10 mouse cellular contexts compared by ENCODE assay signal in genomic region chr5:123470784-123471400, GRCm38 (mm10). TPM values are rescaled to one million over a fixed set of nuclear protein-coding genes. Genes with fewer than 3 reads are reported as not detected.
DNase-seq lines count a peak whose midpoint lies in the region; ATAC-seq and TF ChIP-seq lines count a peak whose summit lies in the region.
"Had no signal": no experiment of that assay in that cellular context is flagged by ENCODE, and none has a peak within 500 bp of the region (broad histone marks: within the 10 kb centered on the region; RNA-seq: fewer than 3 reads in every experiment).

No protein-coding gene starts in this region.

- ATAC-seq in kidney, embryonic 14.5 days (ENCODE audit: low FRiP score, low TSS enrichment): no peak
- ATAC-seq in hindbrain, embryonic 16.5 days: no peak
- ATAC-seq in megakaryocyte progenitor cell, adult 5-6 weeks (replicated peaks; ENCODE audit: poor library complexity): peak; percentile 60

- H3K27me3 ChIP-seq in kidney, embryonic 14.5 days (ENCODE audit: control insufficient read depth, insufficient read depth, low read length): no peaks in the 10 kb centered on the region
- H3K27me3 ChIP-seq in hindbrain, embryonic 16.5 days (replicated peaks; ENCODE audit: control insufficient read depth, insufficient read depth, low read length): no peaks in the 10 kb centered on the region
- H3K27me3 ChIP-seq: hindbrain, embryonic 15.5 days had no signal

- no peak for DNase-seq in kidney, adult 9 months
- DNase-seq in left cerebral cortex, postnatal 4 days: no peak
- DNase-seq in adrenal gland, postnatal 4 days (ENCODE audit: low spot score in 2 of 2): no peak
- no peak for DNase-seq in gastrocnemius, adult 2 months
- DNase-seq: lung, postnatal 14 days had no signal

- no peaks in the 10 kb centered on the region for H3K9me3 ChIP-seq in kidney, embryonic 14.5 days (ENCODE audit: control insufficient read depth, low read length)
- H3K9me3 ChIP-seq in hindbrain, embryonic 16.5 days (ENCODE audit: control insufficient read depth, low read length): no peaks in the 10 kb centered on the region
- H3K9me3 ChIP-seq: hindbrain, embryonic 15.5 days had no signal

- peaks cover 5% of the 10 kb centered on the region; the same call in 1 of the 2 replicates for H3K4me1 ChIP-seq in kidney, embryonic 14.5 days (ENCODE audit: control insufficient read depth, insufficient read depth, low read length)
- no peaks in the 10 kb centered on the region for H3K4me1 ChIP-seq in bone marrow, adult 2 months (ENCODE audit: control insufficient read depth, insufficient read depth, low read length)
- no peaks in the 10 kb centered on the region for H3K4me1 ChIP-seq in hindbrain, embryonic 16.5 days (ENCODE audit: control insufficient read depth, insufficient read depth, low read depth, low read length)
- H3K4me1 ChIP-seq: hindbrain, embryonic 15.5 days had no signal

- no peak overlapping the region for H3K9ac ChIP-seq in kidney, embryonic 14.5 days (ENCODE audit: low read depth, low read length)
- no peak overlapping the region for H3K9ac ChIP-seq in hindbrain, embryonic 16.5 days (ENCODE audit: low read depth, low read length)
- H3K9ac ChIP-seq: hindbrain, embryonic 15.5 days had no signal

- 7% methylated on average over 10 of the region's 10 CpGs for WGBS in kidney, embryonic 14.5 days
- under 1% methylated on average over 10 of the region's 10 CpGs for WGBS in bone marrow, adult 2 months
- 75% methylated on average over 10 of the region's 10 CpGs for WGBS in hindbrain, embryonic 16.5 days

- no peak overlapping the region for H3K27ac ChIP-seq in kidney, embryonic 14.5 days (ENCODE audit: low read depth, low read length)
- no peak overlapping the region for H3K27ac ChIP-seq in bone marrow, adult 2 months (ENCODE audit: control insufficient read depth, insufficient read depth, low read depth, low read length, poor library complexity)
- no peak overlapping the region for H3K27ac ChIP-seq in hindbrain, embryonic 16.5 days (ENCODE audit: low read depth, low read length)
- H3K27ac ChIP-seq in gastrocnemius, adult 2 months: no peak overlapping the region
- H3K27ac ChIP-seq: hindbrain, embryonic 15.5 days had no signal

- no peaks in the 10 kb centered on the region for H3K36me3 ChIP-seq in kidney, embryonic 14.5 days (ENCODE audit: control insufficient read depth, insufficient read depth, low read length)
- no peaks in the 10 kb centered on the region for H3K36me3 ChIP-seq in hindbrain, embryonic 16.5 days (ENCODE audit: control insufficient read depth, insufficient read depth, low read length)
- H3K36me3 ChIP-seq: hindbrain, embryonic 15.5 days had no signal

- TF ChIP-seq CTCF in bone marrow, adult 2 months (IDR thresholded peaks at IDR 0.05; ENCODE audit: control insufficient read depth, insufficient read depth, low read length): no peak
- no peak for TF ChIP-seq CTCF in gastrocnemius, adult 2 months (IDR thresholded peaks at IDR 0.05)

- TF ChIP-seq POLR2A in bone marrow, adult 2 months (IDR thresholded peaks at IDR 0.05; ENCODE audit: borderline replicate concordance, control insufficient read depth, low read depth, low read length): no peak

- H3K4me3 ChIP-seq in kidney, embryonic 14.5 days (ENCODE audit: low read length): no peak overlapping the region; the same call in 1 of the 2 replicates
- H3K4me3 ChIP-seq in bone marrow, adult 2 months (replicated peaks; ENCODE audit: control insufficient read depth, low read depth, low read length): peak overlapping the region; percentile 2
- no peak overlapping the region for H3K4me3 ChIP-seq in hindbrain, embryonic 16.5 days (ENCODE audit: low read length)
- H3K4me3 ChIP-seq in gastrocnemius, adult 2 months: no peak overlapping the region
- H3K4me3 ChIP-seq: hindbrain, embryonic 15.5 days had no signal

- intact Hi-C loops in left cerebral cortex, postnatal 4 days (cut with DNase I): no loop called here
- intact Hi-C loops in gastrocnemius, adult 2 months (cut with DNase I): no loop called here

- H3K4me2 ChIP-seq in kidney, embryonic 14.5 days (replicated peaks; ENCODE audit: low read depth, low read length): peak overlapping the region; percentile 33
- H3K4me2 ChIP-seq in hindbrain, embryonic 16.5 days (ENCODE audit: low read length): peak overlapping the region; percentile 4; the same call in 1 of the 2 replicates
- H3K4me2 ChIP-seq: hindbrain, embryonic 15.5 days had no signal

RNA-seq across cellular contexts. Expression of gene Lrrc43, which starts 18.2 kb away (rescaled TPM):
- polyA plus RNA-seq in kidney, embryonic 14.5 days (2014; fragmentation: Nextera tagmentation; extraction: Ambion mirVana): not detected in 2 replicates
- polyA plus RNA-seq in bone marrow, adult 2 months (2011; ENCODE audit: insufficient read depth, insufficient read length, low replicate concordance, missing spikeins): not detected in 2 replicates
- 0.60 and 0.74 TPM in 2 replicates for polyA plus RNA-seq in hindbrain, embryonic 16.5 days (2015; fragmentation: Nextera tagmentation; extraction: Ambion mirVana)
- total RNA-seq in megakaryocyte progenitor cell, adult 5-6 weeks (2015): not detected in 2 replicates
- not detected in 2 replicates for total RNA-seq in megakaryocyte progenitor cell, adult 5-6 weeks (2017)
- total RNA-seq in left cerebral cortex, postnatal 4 days (2021): 1 to 10 TPM; 1.3 to 1.7 TPM
- not detected for total RNA-seq in adrenal gland, postnatal 4 days (2021)
- not detected for total RNA-seq in gastrocnemius, adult 2 months (2021)

RNA-seq across cellular contexts. Expression of gene Il31, which starts 18.4 kb away (rescaled TPM):
- polyA plus RNA-seq in kidney, embryonic 14.5 days (2014; fragmentation: Nextera tagmentation; extraction: Ambion mirVana): not detected in 2 replicates
- polyA plus RNA-seq in bone marrow, adult 2 months (2011; ENCODE audit: insufficient read depth, insufficient read length, low replicate concordance, missing spikeins): 1.8 TPM in 1 of 2 replicates, not detected in the other
- not detected in 2 replicates for polyA plus RNA-seq in hindbrain, embryonic 16.5 days (2015; fragmentation: Nextera tagmentation; extraction: Ambion mirVana)
- total RNA-seq in megakaryocyte progenitor cell, adult 5-6 weeks (2015): not detected in 2 replicates
- not detected in 2 replicates for total RNA-seq in megakaryocyte progenitor cell, adult 5-6 weeks (2017)
- not detected for total RNA-seq in left cerebral cortex, postnatal 4 days (2021)
- not detected for total RNA-seq in adrenal gland, postnatal 4 days (2021)
- total RNA-seq in gastrocnemius, adult 2 months (2021): not detected
- polyA plus RNA-seq: hindbrain, embryonic 15.5 days had no signal

RNA-seq across cellular contexts. Expression of gene B3gnt4, which starts 39.4 kb away (rescaled TPM):
- polyA plus RNA-seq in kidney, embryonic 14.5 days (2014; fragmentation: Nextera tagmentation; extraction: Ambion mirVana): 1.0 TPM in 1 of 2 replicates, not detected in the other
- not detected in 2 replicates for polyA plus RNA-seq in bone marrow, adult 2 months (2011; ENCODE audit: insufficient read depth, insufficient read length, low replicate concordance, missing spikeins)
- 0.91 and 0.94 TPM in 2 replicates for polyA plus RNA-seq in hindbrain, embryonic 16.5 days (2015; fragmentation: Nextera tagmentation; extraction: Ambion mirVana)
- 0.15 TPM in 1 of 2 replicates, not detected in the other for total RNA-seq in megakaryocyte progenitor cell, adult 5-6 weeks (2015)
- not detected in 2 replicates for total RNA-seq in megakaryocyte progenitor cell, adult 5-6 weeks (2017)
- total RNA-seq in left cerebral cortex, postnatal 4 days (2021): 1 to 10 TPM; 1.5 to 2.4 TPM
- under 1 TPM; 0.48 to 0.56 TPM for total RNA-seq in adrenal gland, postnatal 4 days (2021)
- not detected for total RNA-seq in gastrocnemius, adult 2 months (2021)

RNA-seq across cellular contexts. Expression of gene Diablo, which starts 53.1 kb away (rescaled TPM):
- 113 and 118 TPM in 2 replicates for polyA plus RNA-seq in kidney, embryonic 14.5 days (2014; fragmentation: Nextera tagmentation; extraction: Ambion mirVana)
- polyA plus RNA-seq in bone marrow, adult 2 months (2011; ENCODE audit: insufficient read depth, insufficient read length, low replicate concordance, missing spikeins): 26.6 and 36.7 TPM in 2 replicates
- 105 and 107 TPM in 2 replicates for polyA plus RNA-seq in hindbrain, embryonic 16.5 days (2015; fragmentation: Nextera tagmentation; extraction: Ambion mirVana)
- 32.8 and 50.5 TPM in 2 replicates for total RNA-seq in megakaryocyte progenitor cell, adult 5-6 weeks (2015)
- 49.0 and 53.3 TPM in 2 replicates for total RNA-seq in megakaryocyte progenitor cell, adult 5-6 weeks (2017)
- total RNA-seq in left cerebral cortex, postnatal 4 days (2021): 10 to 100 TPM; 42.1 to 47.8 TPM
- total RNA-seq in adrenal gland, postnatal 4 days (2021): 10 to 100 TPM; 91.8 to 92.2 TPM
- 10 to 100 TPM; 37.7 to 47.7 TPM for total RNA-seq in gastrocnemius, adult 2 months (2021)

RNA-seq across cellular contexts. Expression of gene Gm49027, which starts 54.4 kb away (rescaled TPM):
- 0.34 and 0.49 TPM in 2 replicates for polyA plus RNA-seq in kidney, embryonic 14.5 days (2014; fragmentation: Nextera tagmentation; extraction: Ambion mirVana)
- polyA plus RNA-seq in bone marrow, adult 2 months (2011; ENCODE audit: insufficient read depth, insufficient read length, low replicate concordance, missing spikeins): 1.3 TPM in 1 of 2 replicates, not detected in the other
- 1.6 and 2.1 TPM in 2 replicates for polyA plus RNA-seq in hindbrain, embryonic 16.5 days (2015; fragmentation: Nextera tagmentation; extraction: Ambion mirVana)
- total RNA-seq in megakaryocyte progenitor cell, adult 5-6 weeks (2015): 0.17 TPM in 1 of 2 replicates, not detected in the other
- total RNA-seq in megakaryocyte progenitor cell, adult 5-6 weeks (2017): 0.17 TPM in 1 of 2 replicates, not detected in the other
- total RNA-seq in left cerebral cortex, postnatal 4 days (2021): 1 to 10 TPM; 6.4 to 8.3 TPM
- 10 to 100 TPM; 22.5 to 31.9 TPM for total RNA-seq in adrenal gland, postnatal 4 days (2021)
- under 1 TPM in 1 of 2 experiments, not detected in 1; 0.36 TPM for total RNA-seq in gastrocnemius, adult 2 months (2021)
